Mouse (Mus musculus): ENCODE measurements around the gene Gm17581. TPM values are rescaled to one million over a fixed set of nuclear protein-coding genes. Genes with fewer than 3 reads are reported as not detected.

Gm17581 gene
- polyA plus RNA-seq, 1 experiment from 2014 or later, result not detected

DNA sequence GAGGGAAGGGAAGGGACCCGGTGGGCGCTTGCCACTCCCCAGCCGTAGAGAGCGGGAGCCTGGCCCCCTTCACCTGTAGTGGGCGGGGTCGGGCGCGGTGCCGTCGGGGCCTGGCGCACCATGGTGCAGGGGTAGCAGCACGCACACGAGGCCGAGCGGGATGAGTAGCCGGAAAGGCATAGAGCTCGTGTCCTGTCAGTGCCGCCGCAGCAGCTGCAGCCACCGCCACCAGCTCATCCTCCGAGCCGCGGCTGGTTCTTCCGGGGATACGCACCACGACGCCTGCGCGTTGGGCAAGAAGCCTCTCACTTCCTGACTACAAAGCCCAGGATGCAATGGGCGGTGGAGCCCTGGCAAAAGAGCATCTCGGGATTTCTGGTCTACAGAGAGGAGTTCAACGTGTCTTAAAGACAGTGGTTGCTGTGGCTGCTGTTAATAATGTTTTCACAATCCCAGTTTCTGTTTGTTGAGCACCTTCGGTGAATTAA lies 6.5 kb downstream of the Gm17581 start, which contains the start of gene Edem2:
TSS of gene Edem2 (minus strand) at position 318 of the 488 bp plus-strand sequence.
- WGBS, result 1% methylated on average over 33 of the region's 33 CpGs
- H3K27ac ChIP-seq, result peak within 1 kb of the TSS; percentile 69
- no peaks in the 10 kb centered on the region for H3K27me3 ChIP-seq
- peak; percentile 98 for ATAC-seq
- H3K4me3 ChIP-seq (replicated peaks), result peak within 1 kb of the TSS; percentile 88
- peaks cover 14% of the 10 kb centered on the region for H3K36me3 ChIP-seq
- peaks cover 14% of the 10 kb centered on the region for H3K4me1 ChIP-seq (replicated peaks)
- H3K9ac ChIP-seq (replicated peaks), result peak within 1 kb of the TSS; percentile 93
- no peaks in the 10 kb centered on the region for H3K9me3 ChIP-seq
- peak within 1 kb of the TSS; percentile 94 for H3K4me2 ChIP-seq (replicated peaks)

- H3K4me2 ChIP-seq (replicated peaks), result peak overlapping the region; percentile 94
- peak overlapping the region; percentile 69 for H3K27ac ChIP-seq
- H3K9me3 ChIP-seq, result no peaks in the 10 kb centered on the region
- no peaks in the 10 kb centered on the region for H3K27me3 ChIP-seq
- H3K9ac ChIP-seq (replicated peaks), result peak overlapping the region; percentile 93
- peaks cover 14% of the 10 kb centered on the region for H3K4me1 ChIP-seq (replicated peaks)
- no peak; the same call in 1 of the 2 replicates for ATAC-seq
- peaks cover 15% of the 10 kb centered on the region for H3K36me3 ChIP-seq
- WGBS, result 8% methylated on average over 15 of the region's 15 CpGs
- H3K4me3 ChIP-seq (replicated peaks), result peak overlapping the region; percentile 88
Observed at GRCm38 (mm10) chr2:155728742-155729141, 6.9 kb downstream of the Gm17581 start.

- Histone ChIP-seq H3K4me3 (replicated peaks) (peak overlapping the region; percentile 88), H3K27me3 (no peaks in the 10 kb centered on the region), H3K36me3 (peaks cover 24% of the 10 kb centered on the region), H3K9me3 (no peaks in the 10 kb centered on the region), H3K27ac (no peak overlapping the region), H3K4me1 (replicated peaks) (peaks cover 14% of the 10 kb centered on the region), H3K4me2 (replicated peaks) (peak overlapping the region; percentile 94), H3K9ac (replicated peaks) (0 out of 2 replicates have a peak overlapping the region, but pooled peaks have one; percentile 5)
- 85% methylated on average over 7 of the region's 7 CpGs for WGBS
- ATAC-seq, result no peak
Observed at GRCm38 (mm10) chr2:155727764-155728395, 7.8 kb downstream of the Gm17581 start.

DNA sequence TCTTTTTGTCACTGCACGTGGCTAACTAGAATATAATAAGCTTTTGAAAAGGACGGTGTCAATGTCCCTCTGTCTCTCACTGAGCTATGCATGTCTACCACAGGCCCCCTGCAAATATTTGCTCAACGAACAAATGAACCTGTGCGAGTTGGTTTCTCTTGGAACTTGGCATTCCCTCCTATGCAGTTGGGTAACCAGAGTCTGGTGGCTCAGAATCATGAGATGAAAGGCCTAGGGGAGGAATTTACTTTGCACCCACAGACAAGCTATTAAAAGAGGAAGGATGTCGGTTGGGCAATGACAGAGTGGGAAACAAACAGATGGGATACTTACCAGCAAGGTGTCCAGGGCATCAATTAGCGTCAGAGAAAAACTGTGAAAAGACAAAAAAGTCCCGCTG lies 9.4 kb downstream of the Gm17581 start:
- Histone ChIP-seq H3K9me3 (no peaks in the 10 kb centered on the region), H3K4me2 (replicated peaks) (no peak overlapping the region), H3K9ac (replicated peaks) (no peak overlapping the region), H3K4me3 (replicated peaks) (no peak overlapping the region), H3K4me1 (replicated peaks) (peaks cover 14% of the 10 kb centered on the region), H3K36me3 (peaks cover 40% of the 10 kb centered on the region), H3K27ac (no peak overlapping the region), H3K27me3 (no peaks in the 10 kb centered on the region)
- 90% methylated on average over 7 of the region's 7 CpGs for WGBS
- ATAC-seq, result no peak

DNA sequence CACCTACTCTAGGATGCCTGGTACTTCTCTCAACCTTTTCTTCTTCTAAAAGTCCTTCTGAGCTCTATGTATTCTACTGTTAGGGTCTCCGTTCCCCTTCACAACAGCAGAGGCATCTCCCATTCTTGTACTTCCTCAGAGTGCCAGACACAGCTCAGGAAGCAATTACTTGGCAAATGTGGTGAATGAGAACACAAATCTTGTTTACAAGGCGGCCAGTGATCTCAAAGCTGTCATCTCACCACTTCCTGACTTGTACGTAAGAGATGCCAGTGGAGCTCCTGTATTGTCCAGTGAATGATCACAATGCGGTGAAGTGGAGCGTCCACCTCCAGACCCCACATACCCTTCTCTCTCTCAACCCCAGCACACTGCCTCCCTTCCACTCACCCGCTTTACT lies 11.1 kb downstream of the Gm17581 start:
- 91% methylated on average over 6 of the region's 6 CpGs for WGBS
- no peaks in the 10 kb centered on the region for H3K27me3 ChIP-seq
- no peak overlapping the region for H3K9ac ChIP-seq (replicated peaks)
- no peak overlapping the region for H3K4me3 ChIP-seq (replicated peaks)
- H3K4me1 ChIP-seq (replicated peaks), result peaks cover 14% of the 10 kb centered on the region
- no peak for ATAC-seq
- H3K4me2 ChIP-seq (replicated peaks), result no peak overlapping the region
- H3K27ac ChIP-seq, result no peak overlapping the region
- H3K9me3 ChIP-seq, result no peaks in the 10 kb centered on the region
- peaks cover 51% of the 10 kb centered on the region for H3K36me3 ChIP-seq

- WGBS, result 88% methylated on average over 5 of the region's 5 CpGs
- Histone ChIP-seq H3K4me1 (replicated peaks) (peaks cover 14% of the 10 kb centered on the region), H3K9ac (replicated peaks) (no peak overlapping the region), H3K4me2 (replicated peaks) (no peak overlapping the region), H3K27ac (no peak overlapping the region), H3K36me3 (peaks cover 56% of the 10 kb centered on the region), H3K27me3 (no peaks in the 10 kb centered on the region), H3K4me3 (replicated peaks) (no peak overlapping the region), H3K9me3 (no peaks in the 10 kb centered on the region)
- no peak for ATAC-seq
Observed at GRCm38 (mm10) chr2:155724036-155724435, 11.6 kb downstream of the Gm17581 start.

DNA sequence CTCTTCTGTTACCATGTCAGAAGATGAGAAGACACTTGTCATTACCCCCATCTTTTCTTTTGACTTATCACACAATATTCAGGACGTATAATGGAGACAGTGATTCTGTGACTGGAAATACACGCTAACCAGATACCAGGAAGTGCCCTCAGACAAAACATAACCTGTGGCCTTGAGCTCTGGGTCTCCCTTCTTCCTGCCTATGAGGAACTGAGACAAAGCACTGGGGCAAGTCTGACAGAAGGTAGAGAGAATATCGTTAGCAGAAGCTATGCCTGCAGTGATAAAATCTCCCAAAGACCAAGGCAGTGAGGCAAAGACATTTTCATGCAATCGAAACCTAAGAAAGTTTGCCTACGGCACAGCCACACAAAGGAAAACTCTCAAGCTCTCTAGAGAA lies 15.1 kb downstream of the Gm17581 start:
- no peaks in the 10 kb centered on the region for H3K4me1 ChIP-seq (replicated peaks)

GRCm38 (mm10) chr2:155717082-155717990 lies 18.3 kb downstream of the Gm17581 start:
- Histone ChIP-seq H3K4me1 (replicated peaks) (no peaks in the 10 kb centered on the region), H3K4me3 (replicated peaks) (no peak overlapping the region), H3K9ac (replicated peaks) (no peak overlapping the region), H3K36me3 (peaks cover 91% of the 10 kb centered on the region), H3K4me2 (replicated peaks) (no peak overlapping the region), H3K27ac (no peak overlapping the region), H3K27me3 (no peaks in the 10 kb centered on the region), H3K9me3 (no peaks in the 10 kb centered on the region)
- 91% methylated on average over 12 of the region's 12 CpGs for WGBS
- ATAC-seq, result no peak

More for the DNA sequence above, 15.1 kb downstream of the Gm17581 start:
- Histone ChIP-seq H3K9ac (replicated peaks) (no peak overlapping the region), H3K36me3 (peaks cover 82% of the 10 kb centered on the region), H3K9me3 (no peaks in the 10 kb centered on the region), H3K27ac (no peak overlapping the region), H3K4me2 (replicated peaks) (no peak overlapping the region), H3K4me3 (replicated peaks) (no peak overlapping the region), H3K27me3 (no peaks in the 10 kb centered on the region)
- ATAC-seq, result no peak
- 94% methylated on average over 5 of the region's 5 CpGs for WGBS

GRCm38 (mm10) chr2:155710557-155710956 lies 25.1 kb downstream of the Gm17581 start:
- 93% methylated on average over 11 of the region's 11 CpGs for WGBS
- Histone ChIP-seq H3K4me1 (replicated peaks) (no peaks in the 10 kb centered on the region), H3K36me3 (peaks cover 89% of the 10 kb centered on the region), H3K9ac (replicated peaks) (no peak overlapping the region), H3K9me3 (no peaks in the 10 kb centered on the region), H3K27ac (no peak overlapping the region), H3K27me3 (no peaks in the 10 kb centered on the region), H3K4me3 (replicated peaks) (no peak overlapping the region), H3K4me2 (replicated peaks) (no peak overlapping the region)
- ATAC-seq, result no peak

- Histone ChIP-seq H3K4me2 (replicated peaks) (no peak overlapping the region), H3K9ac (replicated peaks) (no peak overlapping the region), H3K27me3 (no peaks in the 10 kb centered on the region), H3K27ac (no peak overlapping the region), H3K4me1 (replicated peaks) (no peaks in the 10 kb centered on the region; the same call in 1 of the 2 replicates), H3K4me3 (replicated peaks) (no peak overlapping the region), H3K9me3 (no peaks in the 10 kb centered on the region), H3K36me3 (peaks cover 78% of the 10 kb centered on the region)
- ATAC-seq, result no peak
- 83% methylated on average over 4 of the region's 4 CpGs for WGBS
Observed at GRCm38 (mm10) chr2:155707251-155707650, 28.4 kb downstream of the Gm17581 start.

GRCm38 (mm10) chr2:155703630-155704029 lies 32.0 kb downstream of the Gm17581 start:
- no peaks in the 10 kb centered on the region for H3K9me3 ChIP-seq
- H3K27ac ChIP-seq, result peak overlapping the region; percentile 69
- H3K4me2 ChIP-seq (replicated peaks), result no peak overlapping the region
- 14% methylated on average over 4 of the region's 4 CpGs for WGBS
- H3K4me1 ChIP-seq (replicated peaks), result no peaks in the 10 kb centered on the region; the same call in 1 of the 2 replicates
- no peak overlapping the region for H3K4me3 ChIP-seq (replicated peaks)
- H3K36me3 ChIP-seq, result peaks cover 60% of the 10 kb centered on the region
- no peaks in the 10 kb centered on the region for H3K27me3 ChIP-seq
- ATAC-seq, result peak; percentile 65; the same call in 1 of the 2 replicates
- H3K9ac ChIP-seq (replicated peaks), result no peak overlapping the region

- Histone ChIP-seq H3K27ac (no peak overlapping the region), H3K27me3 (no peaks in the 10 kb centered on the region), H3K9me3 (no peaks in the 10 kb centered on the region), H3K9ac (replicated peaks) (no peak overlapping the region), H3K4me3 (replicated peaks) (no peak overlapping the region), H3K4me2 (replicated peaks) (no peak overlapping the region), H3K4me1 (replicated peaks) (no peaks in the 10 kb centered on the region; the same call in 1 of the 2 replicates), H3K36me3 (peaks cover 46% of the 10 kb centered on the region)
- no peak for ATAC-seq
- 95% methylated on average over 19 of the region's 19 CpGs for WGBS
Observed at GRCm38 (mm10) chr2:155701399-155701919, 34.2 kb downstream of the Gm17581 start.
